Mouse (Mus musculus): ENCODE results near the gene Vmn2r66.

Vmn2r66 gene

GRCm38 (mm10) chr7:85012168-85012567 is at the start of gene Vmn2r66:
TSS of gene Vmn2r66 (minus strand) at chr7:85012268.
- no peak for DNase-seq (ENCODE audit: low spot score)

- no peak for DNase-seq (ENCODE audit: low spot score)
Measured at GRCm38 (mm10) chr7:84996694-84997093, 15.4 kb downstream of the Vmn2r66 start.

- no peak for DNase-seq (ENCODE audit: low spot score)
Measured at GRCm38 (mm10) chr7:84964015-84964414, 48.1 kb downstream of the Vmn2r66 start, which contains the start of gene Vmn2r65. TSS of gene Vmn2r65 (minus strand) at chr7:84964115.

Measured in ovary, adult 18-20 months (tissue).